Mouse (Mus musculus) megakaryocyte, adult 5-6 weeks (primary cell): Measurements from ENCODE around the gene Rps27rt. TPM values are rescaled to one million over a fixed set of nuclear protein-coding genes. Genes with fewer than 3 reads are reported as not detected.
"Not testable (repeated sequence)": the region's sequence is repeated elsewhere in the genome, so short reads cannot be mapped to it uniquely, and the experiment has no call there.

Experiments
- ATAC-seq: 2 replicates; pipeline ENCODE4 v1.8.0; 2016; ENCODE audit warnings: mild to moderate bottlenecking, inconsistent platforms; ENCODE audit not compliant: poor library complexity, severe bottlenecking
- total RNA-seq, 2 experiments: library from RNA; stranded (forward) in 1 of 2; stranded (reverse) in 1 of 2; fragments of 153-499, 151-499 nt in 1 of 2; fragments of 221-1000, 200-1000 nt in 1 of 2; gene quantifications; 2 replicates each; pipeline versions ENCODE4 v1.2.3 to v1.2.4; 2015 to 2017

The Rps27rt gene
- 188 and 220 TPM in 2 replicates for total RNA-seq (2015)
- total RNA-seq (2017), result 116 and 127 TPM in 2 replicates

GRCm38 (mm10) chr9:114982689-114983360, at the start of gene Rps27rt:
Gene Rps27rt, minus strand, starts transcription at chr9:114982739.
- ATAC-seq, result no peak

- not testable (repeated sequence) for ATAC-seq
Measured at GRCm38 (mm10) chr9:115031046-115031445, 48.5 kb upstream of the Rps27rt start.

- ATAC-seq, result no peak
Measured at GRCm38 (mm10) chr9:115030581-115030980, 48.0 kb upstream of the Rps27rt start.

GRCm38 (mm10) chr9:115029307-115029706, 46.8 kb upstream of the Rps27rt start:
- no peak for ATAC-seq

- no peak for ATAC-seq
Measured at GRCm38 (mm10) chr9:115023708-115024383, 41.3 kb upstream of the Rps27rt start.

GRCm38 (mm10) chr9:115023137-115023536, 40.6 kb upstream of the Rps27rt start:
- ATAC-seq, result no peak

- ATAC-seq, result no peak
Measured at GRCm38 (mm10) chr9:115021419-115021818, 38.9 kb upstream of the Rps27rt start.

- no peak for ATAC-seq
Measured at GRCm38 (mm10) chr9:115020141-115020540, 37.6 kb upstream of the Rps27rt start.

GRCm38 (mm10) chr9:115012367-115012766, 29.8 kb upstream of the Rps27rt start:
- ATAC-seq, result peak; percentile 94

GRCm38 (mm10) chr9:115008194-115008593, 25.7 kb upstream of the Rps27rt start:
- no peak for ATAC-seq

- ATAC-seq, result no peak
Measured at GRCm38 (mm10) chr9:115007776-115008175, 25.2 kb upstream of the Rps27rt start.

- ATAC-seq, result no peak
Measured at GRCm38 (mm10) chr9:115005446-115005845, 22.9 kb upstream of the Rps27rt start.

GRCm38 (mm10) chr9:114999771-115000146, 17.2 kb upstream of the Rps27rt start:
- no peak for ATAC-seq

- ATAC-seq, result no peak
Measured at GRCm38 (mm10) chr9:114999010-114999770, 16.7 kb upstream of the Rps27rt start.

GRCm38 (mm10) chr9:114996489-114996888, 13.9 kb upstream of the Rps27rt start:
- 0 out of 2 replicates have a peak, but pooled peaks have one; percentile 51 for ATAC-seq

- ATAC-seq, result no peak
Measured at GRCm38 (mm10) chr9:114995716-114996115, 13.2 kb upstream of the Rps27rt start.

GRCm38 (mm10) chr9:114995250-114995649, 12.7 kb upstream of the Rps27rt start:
- no peak for ATAC-seq

- no peak for ATAC-seq
Measured at GRCm38 (mm10) chr9:114992528-114992927, 10.0 kb upstream of the Rps27rt start.

- no peak for ATAC-seq
Measured at GRCm38 (mm10) chr9:114990421-114990820, 7.9 kb upstream of the Rps27rt start.

- no peak for ATAC-seq
Measured at GRCm38 (mm10) chr9:114988610-114989327, 6.2 kb upstream of the Rps27rt start.

- ATAC-seq, result no peak
Measured at GRCm38 (mm10) chr9:114988029-114988428, 5.5 kb upstream of the Rps27rt start.
